Mouse (Mus musculus): ENCODE measurements at regions not wholly inside any gene's neighbourhood (a gene's known extent, or its start where the extent isn't known, plus 50 kb on each side); places are given as distances from the start of the nearest gene placed in this dataset.

DNA sequence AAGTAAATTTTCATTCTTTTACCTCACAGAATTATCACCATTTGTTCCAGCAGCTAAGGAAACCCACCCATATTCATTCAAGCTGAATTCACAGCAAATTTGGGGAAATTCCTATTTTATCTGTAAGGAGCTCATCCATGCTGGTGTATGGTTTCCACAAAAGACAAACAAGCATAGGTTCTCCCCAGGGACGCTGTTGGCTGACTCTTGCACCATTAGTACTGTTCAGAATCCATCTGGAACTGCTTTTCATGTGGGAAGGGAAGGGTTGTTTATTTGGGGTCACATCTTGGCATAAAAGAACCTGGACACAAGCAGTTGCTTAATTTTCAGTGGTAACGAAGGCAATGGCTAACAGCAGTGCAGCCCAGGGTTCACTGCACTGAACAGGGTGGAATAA is 120.2 kb downstream of the Adamts1 start:
- TF ChIP-seq BHLHE40 (IDR thresholded peaks at IDR 0.05; ENCODE audit: low read depth, low read length): no peak
- no peak for TF ChIP-seq HCFC1 (IDR thresholded peaks at IDR 0.05; ENCODE audit: low read depth, low read length)
- no peak for TF ChIP-seq CHD1 (IDR thresholded peaks at IDR 0.05; ENCODE audit: low read depth, low read length)
- no peak for TF ChIP-seq RAD21 (IDR thresholded peaks at IDR 0.05; ENCODE audit: low read depth, low read length)
- no peak for TF ChIP-seq CTCF (conservative IDR thresholded peaks at IDR 0.05 in 1 of 2, IDR thresholded peaks at IDR 0.05 in 1 of 2; ENCODE audit: low read depth in 2 of 2, low read length in 2 of 2)
- TF ChIP-seq KAT2A (IDR thresholded peaks at IDR 0.05; ENCODE audit: insufficient replicate concordance, low read length): no peak
- TF ChIP-seq GABPA (IDR thresholded peaks at IDR 0.05; ENCODE audit: insufficient replicate concordance, low read depth, low read length): no peak
- no peak for TF ChIP-seq MAZ (IDR thresholded peaks at IDR 0.05; ENCODE audit: low read depth, low read length)
- no peak for TF ChIP-seq ZKSCAN1 (IDR thresholded peaks at IDR 0.05; ENCODE audit: borderline replicate concordance, low read depth, low read length)
